Mouse (Mus musculus): ENCODE measurements around the gene Saxo1.

The Saxo1 gene

DNA sequence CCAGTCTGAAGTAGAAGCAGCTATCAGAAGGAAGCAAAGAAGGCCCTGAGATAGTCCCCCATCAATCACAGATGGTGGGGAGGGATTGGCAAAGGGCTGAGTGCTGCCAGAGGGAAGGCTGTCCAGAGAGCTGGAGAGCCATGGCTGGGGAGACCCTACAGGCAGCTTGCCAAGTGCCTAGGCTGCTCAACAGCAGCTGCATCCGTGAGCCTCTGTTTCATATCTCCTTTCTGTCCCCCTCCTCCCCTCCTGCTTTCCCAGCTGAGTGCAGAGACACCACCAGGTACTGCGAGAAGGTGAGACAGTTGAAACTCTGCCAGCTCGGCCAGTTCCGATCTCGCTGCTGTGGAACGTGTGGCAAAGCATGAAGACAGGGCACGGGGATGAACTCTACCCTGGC lies 132.5 kb downstream of the Saxo1 start:
- no peak for DNase-seq (ENCODE audit: low read depth in 2 of 2, low spot score in 2 of 2)

DNA sequence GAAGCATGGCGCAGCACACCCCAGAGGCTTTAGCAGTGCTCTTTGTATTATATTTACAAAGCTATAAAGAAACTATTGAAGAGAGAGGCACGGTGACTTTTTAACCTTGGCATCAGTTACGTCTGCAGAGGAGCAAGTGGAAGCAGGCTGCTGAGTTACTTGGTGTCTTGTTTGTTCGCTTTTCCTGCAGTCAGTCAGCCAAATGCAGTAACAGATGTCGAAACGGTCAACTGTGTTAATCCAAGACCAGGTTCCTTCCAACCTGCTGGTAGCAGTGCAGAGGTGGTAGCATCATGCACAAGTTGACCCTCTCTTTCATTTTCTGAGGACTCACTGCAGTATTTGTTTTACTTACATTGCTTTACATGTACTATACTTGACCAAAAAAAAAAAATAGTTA lies 135.5 kb downstream of the Saxo1 start:
- no peak for DNase-seq (ENCODE audit: low read depth in 2 of 2, low spot score in 2 of 2)

DNA sequence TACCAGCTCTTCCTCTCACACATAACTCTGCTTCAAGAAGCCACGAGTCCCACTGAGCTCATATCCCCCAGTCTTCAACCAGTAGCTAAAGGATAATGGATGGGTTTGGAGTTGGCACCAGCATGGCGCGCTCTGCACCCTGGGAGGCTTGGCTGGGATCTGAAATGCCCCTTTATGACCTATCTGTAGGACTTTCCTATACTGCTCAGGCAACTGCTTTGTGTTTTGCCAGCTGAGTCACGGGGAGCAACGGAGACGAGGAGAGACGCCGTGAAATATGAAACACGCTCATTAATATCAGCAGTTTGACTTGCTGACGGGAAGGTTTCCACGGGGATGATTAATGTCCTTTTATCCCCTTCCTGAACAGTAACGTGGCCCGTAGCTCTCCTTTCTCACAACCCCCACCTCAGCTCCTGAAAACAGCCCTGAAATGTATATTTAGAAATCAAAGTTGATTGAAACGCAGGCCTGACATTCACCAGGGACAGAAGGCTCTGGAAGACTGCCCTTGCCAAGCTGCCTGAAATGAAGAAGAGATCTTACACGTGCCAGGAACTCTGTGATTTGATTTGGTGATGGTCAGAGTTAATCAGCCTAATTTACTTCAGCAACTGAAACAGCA lies 141.6 kb downstream of the Saxo1 start:
- DNase-seq (ENCODE audit: low read depth in 2 of 2, low spot score in 2 of 2): no peak

- DNase-seq (ENCODE audit: low read depth in 2 of 2, low spot score in 2 of 2): no peak
Observed at GRCm38 (mm10) chr4:86413388-86413787, 144.7 kb downstream of the Saxo1 start.

- DNase-seq (ENCODE audit: low read depth in 2 of 2, low spot score in 2 of 2): no peak
Observed at GRCm38 (mm10) chr4:86410946-86411345, 147.2 kb downstream of the Saxo1 start.

- no peak for DNase-seq (ENCODE audit: low read depth in 2 of 2, low spot score in 2 of 2)
Observed at GRCm38 (mm10) chr4:86408421-86408820, 149.7 kb downstream of the Saxo1 start.

GRCm38 (mm10) chr4:86407200-86407527 lies 151.0 kb downstream of the Saxo1 start:
- no peak for DNase-seq (ENCODE audit: low read depth in 2 of 2, low spot score in 2 of 2)

GRCm38 (mm10) chr4:86406501-86407199 lies 151.5 kb downstream of the Saxo1 start:
- no peak for DNase-seq (ENCODE audit: low read depth in 2 of 2, low spot score in 2 of 2)

GRCm38 (mm10) chr4:86401116-86401515 lies 157.0 kb downstream of the Saxo1 start:
- no peak for DNase-seq (ENCODE audit: low read depth in 2 of 2, low spot score in 2 of 2)

- DNase-seq (ENCODE audit: low read depth in 2 of 2, low spot score in 2 of 2): no peak
Observed at GRCm38 (mm10) chr4:86397470-86397869, 160.7 kb downstream of the Saxo1 start.

GRCm38 (mm10) chr4:86396672-86397288 lies 161.3 kb downstream of the Saxo1 start:
- no peak for DNase-seq (ENCODE audit: low read depth in 2 of 2, low spot score in 2 of 2)

- DNase-seq (ENCODE audit: low read depth in 2 of 2, low spot score in 2 of 2): no peak
Observed at GRCm38 (mm10) chr4:86395636-86396035, 162.5 kb downstream of the Saxo1 start.

Data from CD8-positive naive resting alpha-beta T cell, adult 2 months (primary cell).